Mouse (Mus musculus) right cerebral cortex, postnatal 25 days (tissue): Measurements from ENCODE around the gene Rb1.

Experiments used
- DNase-seq: peaks from one replicate; pipeline ENCODE4 v3.0.0; 2022

Gene Rb1

DNA sequence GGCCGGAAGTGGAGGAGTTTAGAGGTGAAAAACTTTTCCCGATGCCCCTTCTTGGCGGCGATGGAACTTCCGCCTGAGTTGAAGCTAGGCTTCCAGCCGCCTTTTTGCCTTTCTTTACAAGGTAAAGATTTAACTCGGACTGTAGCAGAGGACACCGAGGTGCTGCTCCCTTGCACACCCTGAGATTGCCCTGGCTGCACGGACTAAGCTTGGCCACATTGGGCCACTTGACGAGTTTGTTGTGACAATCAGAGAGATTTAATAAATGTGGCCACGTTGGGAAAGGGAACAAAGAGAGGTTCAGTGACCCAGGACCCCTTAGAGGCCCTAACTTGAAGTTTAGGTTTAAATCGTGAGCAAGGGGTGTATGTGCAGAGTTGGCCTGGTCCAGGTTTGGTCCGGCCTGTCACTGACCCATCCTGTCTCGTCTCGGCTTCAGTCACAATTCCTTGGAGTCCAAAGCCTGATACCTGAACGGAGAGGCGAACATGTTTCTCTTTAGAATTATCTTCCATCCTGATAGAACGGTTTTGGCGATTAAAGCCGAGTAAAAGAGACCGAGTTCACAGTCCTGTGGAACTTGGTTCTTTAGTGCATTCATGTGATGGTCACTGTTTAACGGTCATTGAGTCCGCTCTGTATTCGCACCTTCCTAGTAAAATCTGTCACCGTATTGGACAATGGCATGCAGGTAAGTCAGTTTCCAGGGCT, 181.8 kb downstream of the Rb1 start:
- no peak for DNase-seq

DNA sequence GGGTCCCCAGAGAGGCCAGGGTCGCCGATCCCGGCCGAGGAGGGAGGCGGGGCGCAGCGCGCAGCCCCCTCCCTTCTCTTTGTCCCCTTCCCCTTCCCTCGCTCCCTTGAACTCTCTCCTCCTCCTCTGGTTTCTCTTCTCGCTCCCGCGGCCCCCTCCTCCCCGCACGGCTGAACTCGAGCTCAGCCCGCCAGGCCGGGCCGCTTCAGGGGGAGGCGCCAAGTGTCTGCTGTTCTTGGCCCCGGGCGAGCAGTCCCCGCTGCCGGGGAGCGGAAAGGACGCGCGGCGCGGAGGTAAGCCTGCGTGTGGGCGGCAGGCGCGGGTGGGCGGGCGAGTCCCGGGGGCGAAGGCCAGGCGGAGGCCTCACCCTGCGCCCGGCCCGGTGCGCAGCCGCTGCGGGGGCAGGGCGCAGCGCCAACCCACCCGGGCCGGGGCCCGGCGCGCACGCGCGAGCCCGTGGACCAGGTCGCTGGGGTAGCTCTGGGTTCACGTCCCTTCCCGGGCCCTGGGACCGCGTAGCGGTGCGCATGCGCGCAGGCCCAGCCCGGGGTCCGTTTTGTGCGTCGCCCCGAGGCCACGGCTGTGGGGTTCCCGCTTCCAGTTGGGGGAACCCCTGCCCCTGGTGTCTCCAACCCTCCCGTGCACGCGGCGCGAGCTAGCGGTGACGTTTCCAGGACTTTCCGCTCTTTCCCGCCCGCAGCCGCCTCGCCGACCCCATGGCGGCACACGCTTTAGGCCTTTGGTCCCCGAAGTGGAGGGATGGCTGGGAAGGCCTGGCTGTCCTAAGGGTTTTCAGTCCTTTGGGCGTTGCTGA, 182.5 kb downstream of the Rb1 start:
- DNase-seq: peak; percentile 82

DNA sequence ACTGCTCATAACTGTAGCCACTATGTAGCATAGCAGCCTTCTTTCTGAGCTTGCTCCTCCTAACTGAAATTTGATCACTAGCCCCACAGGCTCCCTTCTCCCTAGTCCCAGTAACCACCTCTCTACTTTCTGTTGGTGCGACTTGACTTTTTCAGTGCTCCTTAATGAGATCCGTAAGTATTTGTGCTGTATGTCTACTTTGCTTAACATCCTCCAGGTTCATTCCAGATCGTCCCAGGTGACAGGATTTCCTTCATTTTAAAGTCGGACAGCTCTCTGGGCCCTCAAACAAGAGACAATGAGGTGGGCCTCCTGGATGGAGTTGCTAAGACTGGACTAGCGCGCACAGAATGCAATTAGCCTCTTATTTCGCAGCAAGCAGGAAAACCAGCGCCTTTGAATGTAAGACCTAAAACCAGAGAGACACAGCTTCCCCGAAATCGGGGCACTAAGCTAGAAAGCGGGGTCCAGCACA, 183.2 kb downstream of the Rb1 start:
- peak; percentile 16 for DNase-seq

DNA sequence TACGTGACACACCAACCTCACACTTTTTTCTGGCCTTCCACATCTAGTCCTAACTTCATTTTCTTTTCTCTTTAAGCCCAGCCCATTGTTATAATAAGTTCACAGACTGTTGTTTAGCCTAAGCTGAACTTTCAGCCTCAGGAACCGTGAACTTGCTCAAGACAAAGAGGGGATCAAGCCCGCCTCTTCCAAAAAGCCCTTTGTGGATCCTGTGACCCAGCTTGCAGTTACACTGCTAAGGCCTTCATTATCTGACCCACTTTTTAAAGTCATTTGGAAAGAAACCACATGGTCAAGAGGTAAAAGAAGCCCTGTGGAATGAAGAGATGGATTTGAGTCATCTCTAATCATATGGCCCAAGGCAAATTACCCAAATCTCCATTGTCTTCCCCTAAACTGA, 183.8 kb downstream of the Rb1 start:
- DNase-seq: no peak

DNA sequence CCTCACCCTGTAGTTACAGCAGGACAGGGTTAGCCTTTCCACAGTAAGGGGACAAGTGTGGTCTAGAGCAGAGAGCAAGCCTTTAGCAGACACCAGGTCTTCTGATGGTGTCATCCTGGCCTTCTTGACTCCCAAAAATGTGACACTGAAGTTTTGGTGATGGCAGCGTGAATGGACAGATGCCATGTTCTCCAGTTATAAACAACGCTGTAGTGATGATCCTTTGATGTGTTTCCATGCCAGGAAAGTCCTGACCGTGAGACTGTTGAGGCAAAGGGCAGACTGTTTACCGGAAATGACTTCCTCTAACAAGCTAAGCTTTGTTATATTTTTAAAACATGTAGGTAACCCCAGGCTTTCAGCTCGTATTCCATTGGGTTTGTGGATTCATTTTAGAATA, 185.8 kb downstream of the Rb1 start:
- DNase-seq: no peak

DNA sequence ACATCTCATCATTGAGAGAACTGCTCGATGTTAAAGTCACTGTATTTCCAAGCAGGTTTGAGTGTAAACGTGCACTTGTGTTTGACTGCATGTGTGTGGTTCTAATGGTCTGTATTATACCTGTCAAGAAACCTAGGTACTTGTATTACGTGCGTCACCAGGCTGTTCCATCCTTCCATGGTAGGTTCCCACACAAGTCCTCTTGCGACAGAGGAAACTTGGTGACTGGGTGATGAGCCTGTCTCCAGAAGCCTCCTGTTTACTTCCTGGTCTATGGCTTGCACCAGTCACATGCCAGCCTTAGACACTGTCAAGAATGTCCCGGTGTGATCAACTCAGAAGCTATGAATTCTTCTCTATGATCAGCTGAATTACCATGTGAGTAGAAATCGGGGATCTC, 187.1 kb downstream of the Rb1 start:
- DNase-seq: no peak

DNA sequence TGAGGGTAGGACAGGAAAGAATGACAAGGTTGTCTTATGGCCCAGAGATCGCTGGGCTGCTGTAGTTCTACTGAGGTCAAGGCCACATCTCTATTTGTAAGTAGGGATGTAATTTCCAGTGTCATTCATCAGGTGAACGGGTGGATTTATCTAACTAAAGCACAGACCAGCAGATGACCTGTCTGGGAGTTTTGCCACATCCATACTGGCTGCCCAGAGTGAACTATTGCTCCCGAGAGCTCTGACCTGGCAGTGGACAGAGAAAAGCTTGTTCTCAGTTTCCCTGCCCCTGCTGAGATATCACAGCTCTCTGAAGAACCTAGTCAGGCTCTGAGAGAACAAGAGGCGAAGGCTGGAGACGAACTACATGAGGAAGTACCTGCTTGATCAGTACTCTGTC, 188.4 kb downstream of the Rb1 start:
- no peak for DNase-seq
